Mouse (Mus musculus) bone marrow, adult 2 months (tissue): ENCODE results near the gene A430033K04Rik.

Experiments used
- CTCF ChIP-seq: fragments of 200-500 bp; IDR thresholded peaks from 2 replicates; pipeline ENCODE4 v1.5.1; 2011; ENCODE audit warnings: low read length, control low read depth; ENCODE audit not compliant: control insufficient read depth, insufficient read depth
- POLR2A ChIP-seq: fragments of 200-500 bp; IDR thresholded peaks from 2 replicates; pipeline ENCODE4 v1.6.1; 2011; ENCODE audit warnings: low read depth, mild to moderate bottlenecking, control low read depth, low read length, borderline replicate concordance; ENCODE audit not compliant: control insufficient read depth

GRCm38 (mm10) chr5:138636486-138636885 is 13.8 kb downstream of the A430033K04Rik start:
- TF ChIP-seq CTCF (no peak), POLR2A (no peak)
